Mouse (Mus musculus): ENCODE data around the gene Lcn4. TPM values are rescaled to one million over a fixed set of nuclear protein-coding genes. Genes with fewer than 3 reads are reported as not detected.

The Lcn4 gene
- polyA plus RNA-seq, 1 experiment from 2014 or later: not detected

GRCm38 (mm10) chr2:26632541-26633395, 38.3 kb downstream of the Lcn4 start:
- ATAC-seq: no peak
- Histone ChIP-seq H3K27ac (ENCODE audit: low read depth, low read length) (no peak overlapping the region), H3K36me3 (ENCODE audit: control insufficient read depth, insufficient read depth) (peaks cover 35% of the 10 kb centered on the region), H3K27me3 (replicated peaks; ENCODE audit: control insufficient read depth, insufficient read depth, low read length) (no peaks in the 10 kb centered on the region), H3K4me2 (replicated peaks; ENCODE audit: low read depth) (no peak overlapping the region), H3K9me3 (ENCODE audit: control insufficient read depth) (no peaks in the 10 kb centered on the region), H3K9ac (ENCODE audit: low read depth, low read length) (no peak overlapping the region), H3K4me3 (ENCODE audit: low read depth, low read length) (no peak overlapping the region), H3K4me1 (replicated peaks; ENCODE audit: control insufficient read depth, insufficient read depth, low read length) (0 out of 2 replicates have a peak, but pooled peaks cover 3% of the 10 kb centered on the region)
- TF ChIP-seq CTCF (IDR thresholded peaks at IDR 0.05; ENCODE audit: low read depth): no peak
- WGBS: 87% methylated on average over 16 of the region's 16 CpGs

GRCm38 (mm10) chr2:26628792-26629437, 42.2 kb downstream of the Lcn4 start:
- ATAC-seq: peak; percentile 10; the same call in 1 of the 2 replicates
- no peak overlapping the region for H3K27ac ChIP-seq (ENCODE audit: low read depth, low read length)
- H3K4me2 ChIP-seq (replicated peaks; ENCODE audit: low read depth): peak overlapping the region; percentile 90
- WGBS: 37% methylated on average over 5 of the region's 5 CpGs
- H3K4me3 ChIP-seq (ENCODE audit: low read depth, low read length): peak overlapping the region; percentile 48
- no peak for TF ChIP-seq CTCF (IDR thresholded peaks at IDR 0.05; ENCODE audit: low read depth)
- no peaks in the 10 kb centered on the region for H3K9me3 ChIP-seq (ENCODE audit: control insufficient read depth)
- H3K9ac ChIP-seq (ENCODE audit: low read depth, low read length): peak overlapping the region; percentile 55; the same call in 1 of the 2 replicates
- 0 out of 2 replicates have a peak, but pooled peaks cover 3% of the 10 kb centered on the region for H3K4me1 ChIP-seq (replicated peaks; ENCODE audit: control insufficient read depth, insufficient read depth, low read length)
- no peaks in the 10 kb centered on the region for H3K27me3 ChIP-seq (replicated peaks; ENCODE audit: control insufficient read depth, insufficient read depth, low read length)
- no peaks in the 10 kb centered on the region for H3K36me3 ChIP-seq (ENCODE audit: control insufficient read depth, insufficient read depth)

GRCm38 (mm10) chr2:26627921-26628739, 43.0 kb downstream of the Lcn4 start, which contains the start of gene Fam69b:
TSS of gene Fam69b (plus strand) at chr2:26628457.
- Histone ChIP-seq H3K9ac (ENCODE audit: low read depth, low read length) (peak within 1 kb of the TSS; percentile 55), H3K27me3 (replicated peaks; ENCODE audit: control insufficient read depth, insufficient read depth, low read length) (no peaks in the 10 kb centered on the region), H3K4me1 (replicated peaks; ENCODE audit: control insufficient read depth, insufficient read depth, low read length) (0 out of 2 replicates have a peak, but pooled peaks cover 3% of the 10 kb centered on the region), H3K9me3 (ENCODE audit: control insufficient read depth) (no peaks in the 10 kb centered on the region), H3K27ac (ENCODE audit: low read depth, low read length) (no peak within 1 kb of the TSS), H3K36me3 (ENCODE audit: control insufficient read depth, insufficient read depth) (no peaks in the 10 kb centered on the region), H3K4me3 (ENCODE audit: low read depth, low read length) (peak within 1 kb of the TSS; percentile 48), H3K4me2 (replicated peaks; ENCODE audit: low read depth) (peak within 1 kb of the TSS; percentile 90)
- peak; percentile 34 for ATAC-seq
- under 1% methylated on average over 52 of the region's 70 CpGs for WGBS
- no peak for TF ChIP-seq CTCF (IDR thresholded peaks at IDR 0.05; ENCODE audit: low read depth)

- WGBS: 73% methylated on average over 3 of the region's 3 CpGs
- no peak for ATAC-seq
Observed at GRCm38 (mm10) chr2:26626081-26626480, 45.0 kb downstream of the Lcn4 start.

GRCm38 (mm10) chr2:26625419-26625818, 45.7 kb downstream of the Lcn4 start:
- no peak for TF ChIP-seq CTCF (IDR thresholded peaks at IDR 0.05; ENCODE audit: low read depth)
- WGBS: 85% methylated on average over 3 of the region's 3 CpGs
- Histone ChIP-seq H3K9ac (ENCODE audit: low read depth, low read length) (no peak overlapping the region), H3K27ac (ENCODE audit: low read depth, low read length) (no peak overlapping the region), H3K4me1 (replicated peaks; ENCODE audit: control insufficient read depth, insufficient read depth, low read length) (0 out of 2 replicates have a peak, but pooled peaks cover 3% of the 10 kb centered on the region), H3K9me3 (ENCODE audit: control insufficient read depth) (no peaks in the 10 kb centered on the region), H3K4me2 (replicated peaks; ENCODE audit: low read depth) (no peak overlapping the region), H3K27me3 (replicated peaks; ENCODE audit: control insufficient read depth, insufficient read depth, low read length) (no peaks in the 10 kb centered on the region), H3K4me3 (ENCODE audit: low read depth, low read length) (no peak overlapping the region), H3K36me3 (ENCODE audit: control insufficient read depth, insufficient read depth) (no peaks in the 10 kb centered on the region)
- ATAC-seq: no peak

More at GRCm38 (mm10) chr2:26626081-26626480, 45.0 kb downstream of the Lcn4 start:
- H3K9ac ChIP-seq (ENCODE audit: low read depth, low read length): no peak overlapping the region
- no peaks in the 10 kb centered on the region for H3K27me3 ChIP-seq (replicated peaks; ENCODE audit: control insufficient read depth, insufficient read depth, low read length)
- H3K36me3 ChIP-seq (ENCODE audit: control insufficient read depth, insufficient read depth): no peaks in the 10 kb centered on the region
- 0 out of 2 replicates have a peak, but pooled peaks cover 3% of the 10 kb centered on the region for H3K4me1 ChIP-seq (replicated peaks; ENCODE audit: control insufficient read depth, insufficient read depth, low read length)
- H3K27ac ChIP-seq (ENCODE audit: low read depth, low read length): no peak overlapping the region
- no peak overlapping the region for H3K4me2 ChIP-seq (replicated peaks; ENCODE audit: low read depth)
- no peak overlapping the region for H3K4me3 ChIP-seq (ENCODE audit: low read depth, low read length)
- H3K9me3 ChIP-seq (ENCODE audit: control insufficient read depth): no peaks in the 10 kb centered on the region
- TF ChIP-seq CTCF (IDR thresholded peaks at IDR 0.05; ENCODE audit: low read depth): peak; percentile 47
